Mouse (Mus musculus) c-Kit-positive CD71-positive TER-119-positive erythroid progenitor cells, embryonic 14.5 days (primary cell): ENCODE results near the gene Dcdc2b.
A peak's percentile ranks its signal among the peaks of the same experiment; 100 is the strongest.

Experiments
- DNase-seq: peaks from one replicate; pipeline ENCODE4 v3.0.0-alpha.2; 2013; ENCODE audit warnings: low spot score

The Dcdc2b gene

DNA sequence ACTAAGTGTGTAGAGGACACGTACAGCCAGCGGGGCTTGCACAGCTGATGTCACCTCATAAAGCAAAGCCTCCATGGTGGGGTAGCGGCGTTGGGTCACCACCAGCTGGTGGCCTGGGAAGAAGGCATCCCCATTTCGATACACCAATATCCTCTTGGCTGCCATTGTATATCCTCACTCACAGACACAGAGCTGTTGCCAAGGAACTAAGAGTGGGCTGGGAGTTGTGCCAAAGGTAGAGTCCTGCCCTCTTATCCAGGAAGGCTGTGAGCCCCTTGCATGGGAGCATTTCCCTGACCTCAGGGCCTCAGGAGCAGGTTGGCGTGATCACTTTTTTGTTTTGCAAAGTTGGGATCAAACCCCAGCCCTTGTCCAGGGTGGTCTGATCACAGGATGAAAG, at the start of gene Dcdc2b:
Gene Dcdc2b (minus strand): TSS at position 165 of the 400 bp plus-strand sequence.
- no peak for DNase-seq

DNA sequence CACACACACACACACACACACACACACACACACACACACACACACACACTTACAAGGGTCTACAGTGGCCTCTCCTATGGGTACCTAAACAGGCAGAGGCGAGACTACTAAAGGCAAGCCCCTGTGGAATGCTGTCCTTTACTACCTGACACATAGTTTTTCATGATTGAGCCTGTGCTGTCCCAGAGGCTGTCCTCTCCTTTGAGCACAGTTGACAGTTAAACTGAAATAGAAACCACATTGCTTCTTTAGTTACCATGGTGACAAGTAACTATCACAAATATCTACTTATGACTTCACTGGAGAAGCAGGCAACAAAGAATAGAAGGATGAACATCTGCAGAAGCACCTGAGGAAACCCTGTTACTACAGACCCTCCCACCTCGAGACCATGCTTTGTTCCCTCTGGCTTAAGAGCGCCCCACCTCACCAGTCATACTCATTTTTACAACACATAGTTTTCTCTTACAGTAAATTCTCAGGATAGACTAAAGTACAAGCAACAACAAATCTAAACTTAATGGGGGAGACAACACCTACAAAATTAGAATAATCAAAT, 48.3 kb upstream of the Dcdc2b start:
- no peak for DNase-seq

DNA sequence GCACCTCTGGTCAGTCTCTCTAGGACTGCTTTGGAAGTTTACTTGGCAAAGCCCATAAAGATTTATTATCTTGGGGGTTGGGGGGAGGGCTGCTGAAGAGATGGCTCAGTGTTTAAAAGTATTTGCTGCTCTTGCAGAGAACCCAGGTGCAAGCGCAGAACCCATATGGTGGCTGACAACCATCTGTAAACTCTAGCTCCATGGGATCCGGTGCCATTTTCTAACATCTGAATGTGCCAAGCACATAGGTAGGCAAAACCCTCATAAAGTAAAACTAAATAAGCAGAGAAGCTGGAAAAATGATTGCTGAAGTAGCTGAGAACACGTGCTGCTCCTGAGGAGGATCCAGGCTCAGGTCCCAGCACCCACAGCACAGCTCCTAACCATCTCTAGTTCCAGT, 47.5 kb upstream of the Dcdc2b start:
- no peak for DNase-seq

DNA sequence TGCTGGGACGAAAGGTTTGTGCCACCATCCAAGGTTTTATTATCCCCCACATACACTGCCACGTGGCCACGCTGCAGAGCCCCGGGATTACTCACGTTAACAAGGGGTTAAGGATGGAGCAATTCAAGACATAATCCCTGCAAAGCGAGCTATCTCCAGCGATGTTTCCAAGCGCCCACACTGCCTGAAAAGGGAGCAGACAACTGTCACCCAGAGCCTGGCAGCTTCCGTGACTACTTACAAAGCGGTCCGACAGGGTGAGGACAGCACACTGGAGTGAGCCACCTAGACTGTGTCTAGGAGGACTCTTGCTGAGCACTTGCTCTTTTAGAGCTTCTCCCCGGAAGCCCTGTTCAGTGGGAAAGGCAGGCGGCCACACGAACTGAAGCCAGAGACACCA, 40.7 kb upstream of the Dcdc2b start:
- no peak for DNase-seq

DNA sequence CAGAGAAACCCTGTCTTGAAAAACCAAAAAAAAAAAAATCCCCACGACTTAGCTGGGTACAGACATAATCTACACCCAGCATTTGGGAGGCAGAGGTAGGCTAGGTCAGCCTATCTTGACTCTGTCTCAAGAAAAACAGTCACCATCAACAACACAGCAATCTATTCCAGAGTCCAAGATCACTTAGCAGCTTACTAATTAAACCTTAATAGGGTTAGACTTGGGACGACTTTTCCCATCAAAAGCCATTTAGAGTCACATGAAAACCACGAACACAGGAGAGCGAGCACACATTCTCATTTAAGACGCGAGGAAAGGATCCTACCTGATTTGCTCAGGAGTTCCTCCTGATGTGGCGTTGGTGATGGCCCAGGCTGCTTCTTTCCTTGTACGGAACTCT, 36.3 kb upstream of the Dcdc2b start:
- no peak for DNase-seq

DNA sequence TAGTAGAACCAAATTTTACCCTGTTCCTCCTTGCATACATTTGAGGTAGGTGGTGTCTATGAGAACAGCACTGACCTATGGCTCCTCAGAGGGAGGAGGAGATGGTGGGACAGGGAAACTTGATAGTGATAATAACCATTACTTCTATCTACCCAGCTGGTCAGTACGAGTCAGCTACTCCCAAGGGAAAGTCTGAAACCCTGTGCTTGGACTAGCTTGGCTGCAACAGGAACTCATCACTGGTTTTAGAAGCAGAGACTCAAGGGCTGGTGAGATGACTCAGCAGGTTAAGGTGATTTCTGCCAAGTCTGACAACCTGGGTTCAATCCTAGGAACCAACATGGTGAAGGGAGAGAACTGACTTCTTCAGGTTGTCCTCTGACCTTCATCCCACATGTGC, 34.6 kb upstream of the Dcdc2b start:
- no peak for DNase-seq

DNA sequence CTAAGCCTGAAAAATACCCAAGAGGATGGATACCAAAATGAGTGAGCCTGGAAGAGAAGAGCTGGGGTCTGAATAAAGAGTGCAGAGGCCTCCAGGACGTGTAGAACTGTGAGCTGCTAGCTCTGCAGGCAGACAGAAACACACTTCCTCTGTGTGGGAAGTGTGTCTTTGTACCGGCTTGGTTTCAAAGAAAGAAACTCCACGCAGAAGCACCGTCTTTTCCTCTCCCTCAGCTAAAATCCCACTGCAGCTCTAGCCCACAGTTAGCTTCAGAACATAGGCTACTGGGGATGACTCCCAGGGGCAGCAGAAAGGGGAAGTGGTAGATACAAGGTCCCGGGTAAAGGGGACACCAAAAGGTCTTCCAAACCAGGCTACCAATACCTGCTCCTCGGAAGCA, 31.1 kb upstream of the Dcdc2b start:
- no peak for DNase-seq

DNA sequence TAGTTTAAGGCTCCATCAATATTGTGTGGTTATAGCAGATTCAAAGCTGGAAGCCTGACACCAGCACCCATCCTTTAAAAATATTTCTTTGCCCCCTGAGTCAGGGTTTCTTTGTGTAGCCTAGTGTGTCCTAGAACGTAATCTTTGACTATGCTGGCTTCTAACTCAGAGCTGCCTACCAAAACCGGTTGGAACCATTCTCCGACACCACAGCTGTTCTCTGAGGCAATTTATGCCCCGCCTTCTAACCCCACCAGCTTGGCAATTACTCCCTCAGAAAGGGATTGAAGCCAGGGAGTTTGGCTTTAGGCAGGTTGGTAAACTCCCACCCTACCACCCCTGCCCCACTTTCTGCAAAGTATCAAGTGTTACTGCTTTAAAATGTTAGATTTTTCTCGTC, 27.7 kb upstream of the Dcdc2b start:
- no peak for DNase-seq

DNA sequence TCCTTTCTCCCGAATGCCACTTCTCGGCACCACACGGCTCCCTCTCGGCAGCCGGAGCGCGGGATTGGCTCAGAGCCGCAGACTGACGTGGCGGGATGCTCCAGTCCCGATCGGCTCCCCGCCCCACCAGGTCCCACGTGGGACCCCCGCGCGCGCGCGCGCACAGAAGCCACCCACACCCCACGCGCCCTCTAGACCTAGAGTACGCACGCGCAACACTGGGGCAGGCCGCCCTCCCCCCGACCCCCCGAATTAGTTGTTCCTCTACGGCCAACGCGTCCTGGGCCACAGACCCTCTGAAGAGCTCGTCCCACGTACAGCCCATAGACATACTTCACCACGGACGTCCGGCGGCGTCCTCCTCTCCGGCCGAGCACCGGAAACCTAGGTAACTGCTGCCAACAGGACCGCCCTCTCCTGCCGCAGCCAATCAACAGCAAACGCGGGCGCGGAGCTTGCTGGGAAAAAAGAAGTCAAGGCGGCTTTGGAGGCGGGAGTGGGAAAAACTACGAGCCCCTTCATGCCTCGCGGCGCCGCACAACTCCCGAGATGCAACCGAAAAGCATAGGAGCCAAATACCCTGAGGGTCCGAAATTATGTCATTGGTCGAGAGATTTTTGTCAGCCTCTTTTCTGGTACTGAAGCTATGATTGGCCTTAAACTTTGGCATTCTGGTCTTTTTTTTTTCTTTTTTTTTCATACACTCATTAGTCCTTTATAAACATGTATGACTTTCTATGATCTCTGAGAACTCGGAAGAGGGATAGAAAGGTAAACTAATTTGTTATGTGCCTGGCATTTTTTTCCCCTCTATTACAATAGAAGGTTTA, 26.8 kb upstream of the Dcdc2b start, which contains the start of gene Txlna:
Gene Txlna (minus strand): TSS at position 428 of the 830 bp plus-strand sequence.
- DNase-seq: peak; percentile 96

DNA sequence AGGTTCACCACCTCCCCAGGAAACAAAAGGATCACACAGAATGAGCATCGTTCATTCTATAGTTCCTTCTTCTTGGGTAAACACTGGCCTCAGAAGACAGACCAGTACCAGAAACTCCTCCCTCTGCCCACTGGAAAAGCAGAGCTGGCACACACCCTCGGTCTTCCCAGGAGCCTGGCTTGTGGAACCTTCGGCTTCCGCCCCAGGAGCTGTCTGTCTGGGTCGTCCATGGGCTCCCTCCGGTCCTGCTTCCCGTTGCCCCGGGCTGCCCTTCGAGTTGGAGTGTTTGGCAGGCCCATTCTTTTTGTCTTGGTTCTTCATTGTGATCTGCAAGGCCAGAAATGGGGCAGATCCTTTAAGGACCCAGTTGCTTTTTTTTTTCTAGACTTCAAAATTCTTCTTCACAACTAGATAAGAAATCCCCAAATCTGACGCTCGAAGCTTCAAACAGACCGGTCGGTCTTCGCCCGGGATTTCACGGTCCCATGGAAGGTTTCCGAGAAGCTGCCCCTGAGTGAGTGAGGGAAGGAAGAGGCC, 26.1 kb upstream of the Dcdc2b start:
- no peak for DNase-seq

DNA sequence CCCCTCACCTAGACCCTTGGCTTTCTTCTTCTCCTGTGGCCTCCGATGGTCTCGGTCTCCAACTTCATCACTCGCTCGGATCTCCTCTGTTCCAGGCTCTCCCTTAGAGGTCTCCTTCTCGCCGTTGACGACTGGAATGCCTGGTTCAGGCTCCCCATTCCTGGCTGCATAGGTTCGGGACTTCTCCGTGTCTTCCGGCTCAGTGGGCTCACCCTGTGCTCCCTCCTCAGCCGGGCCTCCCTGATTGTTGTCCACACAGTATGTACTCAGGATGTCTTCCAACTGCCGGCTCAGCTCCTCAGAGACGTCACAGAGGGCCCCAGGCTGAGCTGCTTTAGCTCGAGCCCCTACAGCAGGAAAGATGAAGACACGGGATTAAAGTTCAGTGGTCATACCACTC, 25.2 kb upstream of the Dcdc2b start:
- no peak for DNase-seq

DNA sequence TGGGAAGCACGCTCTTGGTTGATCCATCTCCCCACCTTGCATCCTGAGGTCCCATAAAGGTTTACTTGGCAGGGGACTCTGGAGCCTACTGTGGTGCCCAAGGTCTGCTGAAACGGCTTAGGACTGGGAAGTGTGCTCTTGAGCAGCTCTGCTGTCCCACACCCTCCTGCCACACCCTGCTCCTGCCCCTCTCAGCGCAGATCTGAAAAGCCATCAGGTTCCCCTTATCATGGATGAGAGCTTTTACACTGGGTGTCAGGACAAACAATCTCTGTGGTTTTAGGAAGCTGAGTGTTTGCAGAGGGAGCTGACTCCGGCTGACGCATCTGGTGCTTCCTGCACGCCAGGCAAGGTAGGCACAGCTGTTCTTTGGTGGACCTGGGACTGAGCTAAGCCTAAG, 19.8 kb upstream of the Dcdc2b start:
- no peak for DNase-seq

DNA sequence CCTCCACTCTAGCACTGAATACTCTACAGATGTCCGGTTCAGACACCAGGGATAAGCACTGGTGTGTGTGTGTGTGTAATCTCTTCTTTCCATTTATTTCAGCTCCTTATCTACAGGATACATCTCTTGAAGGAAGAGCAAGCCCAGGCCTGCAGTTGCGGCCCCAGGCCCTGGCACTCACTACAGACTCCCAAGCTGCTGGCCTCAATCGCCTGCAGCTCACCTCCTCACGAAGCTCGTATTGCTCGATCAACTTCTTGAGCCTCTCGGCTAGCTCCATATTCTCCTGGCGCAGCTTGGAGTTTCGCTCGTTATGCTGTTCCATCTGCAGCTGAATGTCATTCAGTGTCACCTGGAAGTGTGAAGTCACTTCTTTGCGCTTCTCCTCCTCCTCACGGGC, 17.8 kb upstream of the Dcdc2b start:
- no peak for DNase-seq

DNA sequence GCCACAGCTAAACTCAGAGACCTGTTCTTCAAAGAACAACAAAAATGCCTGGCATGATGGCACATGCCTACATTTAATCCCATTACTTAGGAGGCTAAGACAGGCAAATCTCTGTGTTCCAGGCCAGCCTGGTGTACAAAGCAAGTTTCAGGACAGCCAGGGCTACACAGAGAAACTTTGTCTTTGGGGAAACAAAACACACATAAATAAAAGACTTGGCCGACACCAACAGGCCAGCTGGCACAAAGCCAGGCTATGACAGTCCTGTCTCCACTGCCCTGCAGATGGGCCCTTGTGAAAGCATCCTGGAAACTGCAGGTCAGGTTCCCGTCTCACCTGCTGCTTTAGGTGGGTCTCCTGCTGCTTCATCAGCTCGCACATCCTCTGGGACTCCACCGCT, 16.9 kb upstream of the Dcdc2b start:
- DNase-seq: no peak

DNA sequence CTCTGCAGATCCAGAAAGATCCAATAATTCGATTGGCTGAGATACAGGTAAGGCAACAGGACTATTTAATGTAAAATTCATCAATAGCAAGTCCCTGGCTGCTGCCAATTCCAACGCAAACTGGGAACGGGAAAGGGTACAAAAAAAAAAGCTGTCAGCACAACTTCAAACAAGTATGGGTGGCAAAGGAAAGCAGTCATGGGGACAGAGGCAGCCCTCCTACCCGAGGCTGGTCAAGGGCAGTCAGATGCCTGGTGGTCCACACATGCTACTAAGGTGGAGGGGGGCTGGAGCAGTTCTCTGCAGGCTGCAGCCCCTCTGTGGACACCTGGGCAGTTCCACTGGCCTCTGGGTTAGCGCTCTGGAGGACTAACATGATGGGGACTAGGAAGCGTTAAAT, 12.0 kb upstream of the Dcdc2b start:
- DNase-seq: no peak

DNA sequence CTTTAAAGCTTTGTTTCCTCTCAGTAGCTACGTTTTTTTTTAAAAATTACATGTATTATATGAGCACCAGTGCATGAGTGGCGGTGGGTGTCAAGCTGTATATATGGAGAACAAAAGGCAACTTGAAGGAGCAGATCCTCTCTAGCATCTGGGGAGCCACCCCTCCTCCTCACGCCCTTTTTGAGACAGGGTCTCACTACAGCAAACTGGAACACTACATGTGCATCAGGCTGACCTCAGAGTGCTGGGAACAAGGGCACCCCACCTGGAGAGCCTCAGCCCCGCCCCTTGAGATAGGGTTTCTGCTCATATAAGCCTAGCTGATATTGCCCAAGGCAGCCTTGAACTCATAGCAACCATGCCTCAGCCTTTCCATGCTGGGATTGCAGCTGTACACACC, 11.4 kb upstream of the Dcdc2b start:
- no peak for DNase-seq

DNA sequence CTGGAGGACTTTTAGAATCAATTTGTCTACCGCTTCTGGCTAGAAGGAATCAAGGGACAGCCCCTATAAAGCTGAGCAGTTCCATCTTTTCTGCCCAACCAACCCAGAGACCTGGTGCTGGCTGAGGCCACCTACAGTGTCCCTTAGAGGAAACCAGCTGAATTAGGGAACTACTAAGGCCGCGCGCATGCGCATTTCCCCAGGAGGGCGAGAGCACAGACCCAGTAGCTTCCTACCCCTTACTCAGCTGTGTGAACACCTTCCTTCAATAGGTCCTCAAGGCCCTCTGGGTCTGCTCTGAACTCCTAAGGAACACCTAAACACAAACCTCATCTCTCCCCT, 10.9 kb upstream of the Dcdc2b start:
- DNase-seq: no peak

DNA sequence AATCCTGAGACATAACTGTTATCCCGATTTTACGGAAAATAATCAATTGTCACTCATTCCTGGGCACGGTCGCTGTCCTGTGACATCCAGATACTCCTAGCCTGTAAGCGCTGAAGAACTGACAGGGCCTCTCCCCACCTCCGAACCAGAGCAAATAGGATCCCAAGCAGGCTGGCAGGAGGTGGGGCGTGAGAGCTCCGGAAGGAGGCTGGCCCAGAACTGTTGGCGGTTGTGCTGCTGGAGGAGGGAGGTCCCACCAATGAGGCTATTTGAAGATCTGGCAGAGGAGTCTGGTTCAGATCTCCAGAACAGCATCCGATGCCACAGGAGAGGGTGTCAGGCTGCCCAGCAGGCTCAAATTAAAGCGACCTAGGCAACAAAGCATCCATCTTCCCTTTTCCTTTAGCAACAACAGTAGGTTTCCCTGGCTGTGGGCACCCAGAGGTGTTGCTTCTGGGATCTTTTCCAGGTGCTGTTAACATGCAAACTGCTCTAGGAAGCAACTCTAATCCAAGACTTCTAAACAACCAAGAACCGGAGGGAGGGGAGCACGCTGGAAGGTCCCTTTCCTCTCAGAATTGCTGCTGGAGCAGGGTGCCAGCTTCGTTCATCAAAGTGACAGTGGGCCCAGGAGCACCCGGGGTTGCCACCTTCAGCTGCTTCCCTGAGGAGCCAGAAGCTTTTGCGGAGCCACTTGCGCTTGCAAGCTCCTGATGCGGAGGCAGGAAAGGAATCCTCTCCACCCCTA, 10.4 kb upstream of the Dcdc2b start:
- peak; percentile 83 for DNase-seq

DNA sequence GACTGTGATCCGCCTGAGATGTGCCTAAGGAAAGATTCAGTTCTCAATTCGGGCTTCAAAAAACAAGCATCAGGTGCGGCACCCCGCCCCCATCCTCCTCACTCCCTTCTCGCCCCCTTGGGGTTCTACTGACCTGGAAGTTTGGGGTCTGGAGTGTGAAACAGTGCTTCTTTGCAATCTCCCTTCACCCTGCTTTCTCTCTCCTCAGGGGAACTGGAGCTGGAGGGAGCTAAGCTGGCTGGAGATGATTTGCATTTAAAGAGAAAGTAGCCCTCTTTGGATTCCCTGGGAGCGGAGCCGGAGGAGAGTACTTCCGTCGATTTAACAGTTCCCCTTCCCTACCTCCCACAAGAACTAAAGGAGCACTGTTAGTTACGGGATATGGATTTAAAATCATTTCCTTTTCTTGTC, 9.6 kb upstream of the Dcdc2b start, which contains the start of gene Ccdc28b:
Gene Ccdc28b (minus strand): TSS at position 267 of the 411 bp plus-strand sequence.
- no peak for DNase-seq

DNA sequence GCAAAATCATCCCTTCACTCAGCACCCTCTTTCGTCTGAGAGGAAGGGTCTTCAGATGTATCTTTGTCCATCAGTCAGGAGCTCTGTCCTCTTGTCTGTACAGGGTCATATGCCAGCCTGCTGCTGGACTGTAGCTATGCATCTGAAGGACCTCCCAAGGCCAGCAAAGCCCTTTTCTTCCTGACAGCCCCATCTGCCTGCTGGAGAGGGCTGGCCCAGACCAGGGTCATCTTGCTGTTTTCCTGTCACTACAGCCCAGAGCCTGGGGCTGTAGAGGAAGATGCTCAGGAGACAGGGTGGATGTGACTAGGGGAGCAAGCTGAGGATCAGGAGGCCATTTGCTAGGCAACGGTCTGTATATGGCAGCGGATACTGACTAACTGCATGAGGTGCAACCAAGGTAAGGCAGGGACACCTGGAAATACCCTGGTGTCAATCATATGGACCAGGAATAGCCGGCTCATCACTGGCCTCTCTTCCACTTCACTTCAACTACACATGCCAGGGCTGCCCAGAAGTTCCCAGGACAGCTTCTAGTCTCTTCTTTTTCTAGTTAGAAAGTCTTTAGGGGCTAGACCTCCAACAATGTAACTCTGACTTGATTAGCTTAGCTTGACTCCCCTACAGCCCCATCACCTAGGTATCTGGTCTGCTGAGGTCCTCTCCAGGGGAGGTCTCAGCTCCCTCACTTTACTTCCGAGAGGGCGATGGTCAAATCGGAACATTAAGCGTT, 8.9 kb upstream of the Dcdc2b start:
- no peak for DNase-seq

DNA sequence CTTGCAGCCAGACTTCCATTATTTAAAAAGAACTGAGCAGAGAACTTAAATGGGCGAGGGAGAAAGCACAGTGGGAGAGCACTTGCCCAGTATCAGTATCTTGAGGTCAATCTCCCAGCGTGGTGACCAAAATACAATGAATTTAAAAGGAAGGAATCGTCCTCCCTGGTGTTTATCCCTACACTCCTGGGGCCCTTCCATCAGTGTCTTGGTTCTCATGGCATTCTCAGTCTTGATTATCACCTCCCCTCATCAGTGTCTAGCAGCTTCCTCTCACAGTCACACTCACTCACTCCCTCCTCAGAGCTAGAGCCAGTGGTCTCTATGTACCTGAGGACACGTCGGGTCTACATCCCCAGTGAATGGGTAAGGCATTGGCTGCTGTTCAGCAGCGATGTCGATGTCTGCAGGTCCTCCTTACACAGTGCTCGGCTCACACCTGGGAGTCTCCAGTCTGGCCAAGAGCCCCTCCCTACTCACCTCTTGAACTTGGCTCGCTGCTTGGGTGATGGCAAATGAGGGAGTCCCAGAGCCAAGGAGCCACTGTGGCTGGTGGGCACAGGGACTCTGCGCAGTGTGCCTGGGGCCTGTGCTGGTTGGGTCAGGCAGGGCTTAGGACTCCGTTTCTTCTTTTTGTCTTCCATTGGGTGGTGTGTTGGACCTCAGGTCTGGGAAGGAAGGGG, 8.2 kb upstream of the Dcdc2b start:
- DNase-seq: no peak
